Mouse (Mus musculus): ENCODE measurements around the gene Cdh16. TPM values are rescaled to one million over a fixed set of nuclear protein-coding genes. Genes with fewer than 3 reads are reported as not detected.
"Not testable (repeated sequence)": the region's sequence is repeated elsewhere in the genome, so short reads cannot be mapped to it uniquely, and the experiment has no call there.

Gene Cdh16
- polyA plus RNA-seq, 2 experiments = 0.62 to 0.98 TPM

- Histone ChIP-seq H3K4me3 (replicated peaks; ENCODE audit: low read length) (peak overlapping the region; percentile 73; the same call in 1 of the 2 replicates), H3K9me3 (ENCODE audit: control insufficient read depth, low read length) (no peaks in the 10 kb centered on the region), H3K4me2 (replicated peaks; ENCODE audit: low read depth, low read length, severe bottlenecking) (peak overlapping the region; percentile 85), H3K9ac (ENCODE audit: low read depth, low read length, severe bottlenecking) (no peak overlapping the region), H3K4me1 (ENCODE audit: control insufficient read depth, insufficient read depth, low read length) (peaks cover 7% of the 10 kb centered on the region), H3K36me3 (ENCODE audit: control insufficient read depth, insufficient read depth, low read length) (peaks cover 36% of the 10 kb centered on the region), H3K27me3 (ENCODE audit: control insufficient read depth, insufficient read depth, low read length) (no peaks in the 10 kb centered on the region), H3K27ac (replicated peaks; ENCODE audit: low read depth, low read length) (no peak overlapping the region)
- ATAC-seq (ENCODE audit: low FRiP score, low read depth) (no peak), DNase-seq (ENCODE audit: low spot score) (no peak)
- 63% methylated on average over 6 of the region's 6 CpGs for WGBS
- TF ChIP-seq POLR2A (IDR thresholded peaks at IDR 0.05; ENCODE audit: borderline replicate concordance, extremely low read depth, insufficient read depth, insufficient read length) = no peak
These were observed 31.6 kb downstream of the Cdh16 start for GRCm38 (mm10) chr8:104592566-104592965.

DNA sequence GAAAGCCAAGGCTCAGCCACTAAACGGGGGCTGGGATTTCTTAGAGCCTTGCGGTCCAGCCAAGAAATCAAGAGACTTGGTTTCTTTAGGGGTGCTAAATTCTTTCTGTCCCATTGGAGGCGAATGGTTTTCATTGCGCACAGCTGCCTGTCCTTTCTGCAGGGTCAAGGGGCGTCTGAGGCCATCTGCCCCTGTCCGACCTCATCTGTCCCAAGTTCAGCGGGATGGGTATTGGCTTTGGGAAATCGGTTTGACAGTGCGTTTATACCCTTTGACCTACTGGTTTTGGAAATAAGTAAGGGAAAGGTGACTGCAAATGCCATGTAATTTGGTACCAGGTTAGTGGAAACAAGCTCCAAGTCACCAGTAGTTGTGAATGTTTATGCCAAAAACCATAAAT is 32.3 kb downstream of the Cdh16 start:
- Histone ChIP-seq H3K4me2 (replicated peaks; ENCODE audit: low read depth, low read length, severe bottlenecking) (peak overlapping the region; percentile 85), H3K9ac (ENCODE audit: low read depth, low read length, severe bottlenecking) (peak overlapping the region; percentile 73), H3K4me3 (replicated peaks; ENCODE audit: low read length) (peak overlapping the region; percentile 73), H3K27me3 (ENCODE audit: control insufficient read depth, insufficient read depth, low read length) (no peaks in the 10 kb centered on the region), H3K4me1 (ENCODE audit: control insufficient read depth, insufficient read depth, low read length) (peaks cover 7% of the 10 kb centered on the region), H3K36me3 (ENCODE audit: control insufficient read depth, insufficient read depth, low read length) (peaks cover 32% of the 10 kb centered on the region), H3K27ac (replicated peaks; ENCODE audit: low read depth, low read length) (peak overlapping the region; percentile 83; the same call in 1 of the 2 replicates), H3K9me3 (ENCODE audit: control insufficient read depth, low read length) (no peaks in the 10 kb centered on the region)
- no peak for TF ChIP-seq POLR2A (IDR thresholded peaks at IDR 0.05; ENCODE audit: borderline replicate concordance, extremely low read depth, insufficient read depth, insufficient read length)
- DNase-seq (ENCODE audit: low spot score) (no peak), ATAC-seq (ENCODE audit: low FRiP score, low read depth) (no peak)
- WGBS = 4% methylated on average over 9 of the region's 9 CpGs

GRCm38 (mm10) chr8:104591133-104591834 is 32.9 kb downstream of the Cdh16 start, which contains the start of gene Pdp2:
Gene Pdp2 (plus strand): TSS chr8:104591451.
- ATAC-seq (ENCODE audit: low FRiP score, low read depth) (peak; percentile 97), DNase-seq (ENCODE audit: low spot score) (peak; percentile 94)
- Histone ChIP-seq H3K9ac (ENCODE audit: low read depth, low read length, severe bottlenecking) (peak within 1 kb of the TSS; percentile 73), H3K4me3 (replicated peaks; ENCODE audit: low read length) (peak within 1 kb of the TSS; percentile 73), H3K4me1 (ENCODE audit: control insufficient read depth, insufficient read depth, low read length) (peaks cover 7% of the 10 kb centered on the region), H3K27me3 (ENCODE audit: control insufficient read depth, insufficient read depth, low read length) (no peaks in the 10 kb centered on the region), H3K36me3 (ENCODE audit: control insufficient read depth, insufficient read depth, low read length) (peaks cover 27% of the 10 kb centered on the region), H3K9me3 (ENCODE audit: control insufficient read depth, low read length) (no peaks in the 10 kb centered on the region), H3K4me2 (replicated peaks; ENCODE audit: low read depth, low read length, severe bottlenecking) (peak within 1 kb of the TSS; percentile 85), H3K27ac (replicated peaks; ENCODE audit: low read depth, low read length) (peak within 1 kb of the TSS; percentile 83)
- 0 out of 2 replicates have a peak, but pooled peaks have one; percentile 9 for TF ChIP-seq POLR2A (IDR thresholded peaks at IDR 0.05; ENCODE audit: borderline replicate concordance, extremely low read depth, insufficient read depth, insufficient read length)
- WGBS = under 1% methylated on average over 38 of the region's 44 CpGs

DNA sequence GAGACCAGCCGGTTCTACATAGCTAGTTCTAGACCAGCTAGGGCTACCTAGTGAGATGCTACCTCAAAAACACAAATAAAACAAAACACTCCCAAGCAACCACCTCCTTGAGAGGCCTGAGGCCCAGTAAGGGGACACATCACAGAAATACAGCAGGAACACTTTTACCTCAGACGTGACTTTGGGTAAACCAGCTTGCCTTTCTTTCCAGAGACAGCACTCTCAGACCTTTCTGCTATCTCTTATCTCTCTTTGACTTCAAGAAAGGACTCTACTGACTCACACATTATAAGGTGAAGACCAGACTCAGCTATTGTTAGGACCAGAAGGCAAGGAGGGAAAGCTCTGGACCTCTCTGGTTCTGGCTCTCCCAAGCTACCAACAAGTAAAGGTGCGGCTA is 33.9 kb downstream of the Cdh16 start:
- no peak overlapping the region for H3K9ac ChIP-seq (ENCODE audit: low read depth, low read length, severe bottlenecking)
- DNase-seq (ENCODE audit: low spot score) (no peak), ATAC-seq (ENCODE audit: low FRiP score, low read depth) (no peak)
- H3K9me3 ChIP-seq (ENCODE audit: control insufficient read depth, low read length) = 0 out of 2 replicates have a peak, but pooled peaks cover 7% of the 10 kb centered on the region
- TF ChIP-seq POLR2A (IDR thresholded peaks at IDR 0.05; ENCODE audit: borderline replicate concordance, extremely low read depth, insufficient read depth, insufficient read length) = no peak
- no peak overlapping the region for H3K27ac ChIP-seq (replicated peaks; ENCODE audit: low read depth, low read length)
- no peaks in the 10 kb centered on the region for H3K27me3 ChIP-seq (ENCODE audit: control insufficient read depth, insufficient read depth, low read length)
- H3K4me3 ChIP-seq (replicated peaks; ENCODE audit: low read length) = no peak overlapping the region
- H3K4me1 ChIP-seq (ENCODE audit: control insufficient read depth, insufficient read depth, low read length) = peaks cover 7% of the 10 kb centered on the region
- 90% methylated on average over 3 of the region's 3 CpGs for WGBS
- H3K36me3 ChIP-seq (ENCODE audit: control insufficient read depth, insufficient read depth, low read length) = peaks cover 17% of the 10 kb centered on the region
- H3K4me2 ChIP-seq (replicated peaks; ENCODE audit: low read depth, low read length, severe bottlenecking) = no peak overlapping the region

GRCm38 (mm10) chr8:104584522-104584921 is 39.7 kb downstream of the Cdh16 start:
- no peak for DNase-seq (ENCODE audit: low spot score)
- WGBS = 70% methylated on average over 1 of the region's 1 CpGs

GRCm38 (mm10) chr8:104577606-104578005 is 46.6 kb downstream of the Cdh16 start:
- not testable (repeated sequence) for H3K9me3 ChIP-seq (ENCODE audit: control insufficient read depth, low read length); H3K36me3 ChIP-seq (ENCODE audit: control insufficient read depth, insufficient read depth, low read length); DNase-seq (ENCODE audit: low spot score); H3K27ac ChIP-seq (replicated peaks; ENCODE audit: low read depth, low read length); H3K9ac ChIP-seq (ENCODE audit: low read depth, low read length, severe bottlenecking); H3K4me3 ChIP-seq (replicated peaks; ENCODE audit: low read length); H3K27me3 ChIP-seq (ENCODE audit: control insufficient read depth, insufficient read depth, low read length); H3K4me1 ChIP-seq (ENCODE audit: control insufficient read depth, insufficient read depth, low read length); ATAC-seq (ENCODE audit: low FRiP score, low read depth); H3K4me2 ChIP-seq (replicated peaks; ENCODE audit: low read depth, low read length, severe bottlenecking)
- WGBS = 80% methylated on average over 17 of the region's 17 CpGs

More at GRCm38 (mm10) chr8:104584522-104584921, 39.7 kb downstream of the Cdh16 start:
- Histone ChIP-seq H3K9me3 (ENCODE audit: control insufficient read depth, low read length) (0 out of 2 replicates have a peak, but pooled peaks cover 8% of the 10 kb centered on the region), H3K4me2 (replicated peaks; ENCODE audit: low read depth, low read length, severe bottlenecking) (no peak overlapping the region), H3K36me3 (ENCODE audit: control insufficient read depth, insufficient read depth, low read length) (no peaks in the 10 kb centered on the region), H3K27me3 (ENCODE audit: control insufficient read depth, insufficient read depth, low read length) (no peaks in the 10 kb centered on the region), H3K4me1 (ENCODE audit: control insufficient read depth, insufficient read depth, low read length) (no peaks in the 10 kb centered on the region), H3K27ac (replicated peaks; ENCODE audit: low read depth, low read length) (no peak overlapping the region), H3K9ac (ENCODE audit: low read depth, low read length, severe bottlenecking) (no peak overlapping the region), H3K4me3 (replicated peaks; ENCODE audit: low read length) (no peak overlapping the region)
- no peak for TF ChIP-seq POLR2A (IDR thresholded peaks at IDR 0.05; ENCODE audit: borderline replicate concordance, extremely low read depth, insufficient read depth, insufficient read length)
- ATAC-seq (ENCODE audit: low FRiP score, low read depth) = no peak
